ENCODE assay signal across 8 mouse cellular contexts in genomic region chr13:35502147-35502522, GRCm38 (mm10).
DNase-seq lines count a peak whose midpoint lies in the region; ATAC-seq and TF ChIP-seq lines count a peak whose summit lies in the region.
"Had no signal": no experiment of that assay in that cellular context is flagged by ENCODE, and none has a peak within 500 bp of the region (broad histone marks: within the 10 kb centered on the region; RNA-seq: fewer than 3 reads in every experiment).

No protein-coding gene starts in this region.

- H3K4me2 ChIP-seq in forebrain, postnatal 0 days (ENCODE audit: low read depth): no peak overlapping the region
- H3K4me2 ChIP-seq in stomach, embryonic 15.5 days: no peak overlapping the region
- H3K4me2 ChIP-seq: midbrain, embryonic 12.5 days had no signal

- DNase-seq in layer of hippocampus, adult 11-12 months (ENCODE audit: low spot score): peak; percentile 53
- DNase-seq in layer of hippocampus, adult 9-10 months (ENCODE audit: low spot score): no peak
- peak; percentile 83 for DNase-seq in brain, embryonic 14.5 days (ENCODE audit: low read depth)
- DNase-seq in forebrain, postnatal 0 days: peak; percentile 54
- peak; percentile 15 to 28 for DNase-seq in left cerebral cortex, adult 18-20 months (ENCODE audit: low spot score in 2 of 2)
- DNase-seq in lung, postnatal 14 days: no peak

- H3K27me3 ChIP-seq in forebrain, postnatal 0 days (ENCODE audit: insufficient read depth, low read length): no peaks in the 10 kb centered on the region
- H3K27me3 ChIP-seq in stomach, embryonic 15.5 days (replicated peaks): no peaks in the 10 kb centered on the region
- H3K27me3 ChIP-seq: midbrain, embryonic 12.5 days had no signal

- TF ChIP-seq CTCF in brain, embryonic 14.5 days (IDR thresholded peaks at IDR 0.05; ENCODE audit: borderline replicate concordance, extremely low read depth, insufficient read depth, insufficient read length): no peak
- TF ChIP-seq CTCF in forebrain, postnatal 0 days (IDR thresholded peaks at IDR 0.05; ENCODE audit: low read depth): no peak

- no peak for TF ChIP-seq POLR2A in brain, embryonic 14.5 days (IDR thresholded peaks at IDR 0.05; ENCODE audit: borderline replicate concordance, extremely low read depth, insufficient read depth, insufficient read length, poor library complexity, severe bottlenecking)

- WGBS in forebrain, postnatal 0 days: 26% methylated on average over 5 of the region's 5 CpGs
- 44% methylated on average over 5 of the region's 5 CpGs for WGBS in stomach, embryonic 15.5 days

- H3K36me3 ChIP-seq in forebrain, postnatal 0 days (ENCODE audit: insufficient read depth): no peaks in the 10 kb centered on the region
- H3K36me3 ChIP-seq in stomach, embryonic 15.5 days: no peaks in the 10 kb centered on the region
- H3K36me3 ChIP-seq: midbrain, embryonic 12.5 days had no signal

- no peak overlapping the region for H3K27ac ChIP-seq in forebrain, postnatal 0 days (ENCODE audit: low read depth, low read length)
- 0 out of 2 replicates have a peak overlapping the region, but pooled peaks have one; percentile 12 for H3K27ac ChIP-seq in stomach, embryonic 15.5 days
- H3K27ac ChIP-seq: midbrain, embryonic 12.5 days had no signal

- no peak; the same call in 1 of the 2 replicates for ATAC-seq in forebrain, postnatal 0 days
- no peak for ATAC-seq in stomach, embryonic 15.5 days (ENCODE audit: insufficient read depth, low FRiP score, low read depth)

- H3K9me3 ChIP-seq in forebrain, postnatal 0 days (ENCODE audit: low read length): no peaks in the 10 kb centered on the region
- H3K9me3 ChIP-seq in stomach, embryonic 15.5 days: no peaks in the 10 kb centered on the region
- H3K9me3 ChIP-seq: midbrain, embryonic 12.5 days had no signal

- H3K4me3 ChIP-seq in forebrain, postnatal 0 days (ENCODE audit: low read depth, low read length): no peak overlapping the region
- H3K4me3 ChIP-seq in stomach, embryonic 15.5 days (replicated peaks): no peak overlapping the region
- H3K4me3 ChIP-seq: midbrain, embryonic 12.5 days had no signal

- H3K9ac ChIP-seq in forebrain, postnatal 0 days: no peak overlapping the region
- H3K9ac ChIP-seq in stomach, embryonic 15.5 days: no peak overlapping the region
- H3K9ac ChIP-seq: midbrain, embryonic 12.5 days had no signal

- H3K4me1 ChIP-seq in forebrain, postnatal 0 days (ENCODE audit: insufficient read depth): peaks cover 6% of the 10 kb centered on the region
- no peaks in the 10 kb centered on the region; the same call in 1 of the 2 replicates for H3K4me1 ChIP-seq in stomach, embryonic 15.5 days

Comparison
In these comparisons a context has a peak if more than half of its experiments do, and no peak if none do; other contexts are left out.
1. DNase-seq: peak in layer of hippocampus, adult 11-12 months (single experiment), brain, embryonic 14.5 days (single experiment), forebrain, postnatal 0 days (single experiment) and left cerebral cortex, adult 18-20 months (2 of 2); none in layer of hippocampus, adult 9-10 months (single experiment) and lung, postnatal 14 days (single experiment).